Mouse (Mus musculus) yolk sac, embryonic 10.5 days (tissue): ENCODE data around the gene Dyx1c1.
A peak's percentile ranks its signal among the peaks of the same experiment; 100 is the strongest.

Experiments used
- DNase-seq: peaks from one replicate; pipeline ENCODE4 v3.0.0-alpha.2; 2017; ENCODE audit warnings: low spot score

Gene Dyx1c1

DNA sequence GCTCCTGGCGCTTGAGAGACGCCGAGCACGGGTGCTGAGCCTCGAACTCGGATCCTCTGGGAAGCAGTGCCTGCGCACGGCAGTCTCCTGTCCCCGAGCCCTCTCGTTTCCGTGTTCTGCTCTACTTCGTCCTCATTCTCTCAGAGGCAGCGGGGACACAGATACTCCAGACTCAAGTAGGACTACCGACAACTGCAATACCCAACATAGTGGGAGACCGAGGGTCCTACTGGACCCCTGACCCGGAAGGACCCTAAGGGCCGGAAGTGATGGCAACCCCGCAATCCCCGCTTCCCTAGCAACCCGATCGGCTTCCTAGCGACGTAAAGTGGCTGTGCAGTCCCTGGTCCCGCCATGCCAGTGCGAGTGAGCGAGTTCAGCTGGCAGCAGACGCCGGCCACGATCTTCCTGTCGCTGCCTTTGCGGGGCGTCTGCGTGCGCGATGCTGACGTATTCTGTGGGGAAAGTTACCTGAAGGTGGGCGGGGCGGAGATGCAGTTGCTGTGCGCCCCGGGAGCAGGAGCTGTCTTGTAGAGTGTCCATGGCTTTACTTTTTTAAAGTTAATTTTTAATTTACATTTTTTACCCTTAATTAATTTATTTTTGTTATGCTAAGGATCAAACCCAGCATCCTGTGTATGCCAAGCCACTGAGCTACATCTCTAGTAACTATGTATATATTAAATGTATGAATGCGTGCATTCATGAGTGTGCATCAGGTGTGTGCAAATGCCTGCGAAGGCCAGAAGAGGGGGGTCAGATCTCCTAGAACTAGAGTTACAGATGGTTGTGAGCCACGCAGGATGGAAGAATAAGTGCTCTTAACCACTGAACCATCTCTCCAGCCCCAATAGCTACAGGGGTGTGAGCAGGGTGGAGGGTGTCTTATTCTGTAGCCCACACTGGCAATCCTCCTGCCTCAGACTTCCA is at the start of gene Dyx1c1, which contains the start of gene Gm44503:
Gene Dyx1c1, plus strand, starts transcription at position 265 of the 930 bp plus-strand sequence.
Gene Gm44503, plus strand, starts transcription at position 332 of the 930 bp plus-strand sequence.
- peak; percentile 87 for DNase-seq

DNA sequence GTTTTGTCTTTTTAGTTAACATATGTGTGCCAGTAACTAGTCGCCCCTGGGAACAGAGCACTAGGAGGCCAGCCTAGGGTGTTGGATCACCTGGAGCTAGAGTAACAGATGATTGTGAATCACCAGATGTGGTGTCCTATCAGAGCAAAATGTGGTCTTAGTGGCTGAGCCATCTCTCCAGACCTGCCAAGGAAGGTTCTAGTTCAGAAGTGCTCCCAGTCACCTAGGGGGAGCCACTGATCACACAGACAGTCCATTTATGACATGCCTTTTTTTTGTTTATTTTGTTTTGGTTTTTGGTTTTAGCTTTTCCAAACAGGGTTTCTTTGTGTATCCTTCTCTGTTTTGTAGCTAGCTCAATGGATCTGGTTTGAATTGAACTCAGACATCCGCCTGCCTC is 47.2 kb upstream of the Dyx1c1 start:
- no peak for DNase-seq

GRCm38 (mm10) chr9:72913551-72913950 is 45.0 kb upstream of the Dyx1c1 start:
- no peak for DNase-seq

DNA sequence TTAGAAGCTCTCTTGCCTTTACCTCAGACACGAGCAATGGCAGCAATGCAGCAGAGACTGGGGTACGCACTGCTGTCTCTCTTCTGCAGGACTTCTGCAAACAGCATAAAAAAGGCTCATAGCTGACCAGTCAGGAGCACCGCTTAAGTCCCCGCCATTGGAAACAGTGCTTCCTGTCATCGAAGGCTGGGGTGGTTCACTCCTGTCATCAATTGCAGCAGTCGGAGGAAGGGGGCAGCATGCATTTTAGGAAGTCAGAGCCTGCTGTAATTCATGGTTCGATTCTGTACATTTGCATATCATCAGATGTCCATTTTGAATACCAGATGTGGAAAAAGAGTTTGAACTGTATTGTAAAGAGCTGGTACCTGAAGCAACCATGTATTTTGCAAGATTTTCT is 42.9 kb upstream of the Dyx1c1 start:
- no peak for DNase-seq

- DNase-seq: no peak
These were observed 35.5 kb upstream of the Dyx1c1 start for GRCm38 (mm10) chr9:72923068-72923467.

DNA sequence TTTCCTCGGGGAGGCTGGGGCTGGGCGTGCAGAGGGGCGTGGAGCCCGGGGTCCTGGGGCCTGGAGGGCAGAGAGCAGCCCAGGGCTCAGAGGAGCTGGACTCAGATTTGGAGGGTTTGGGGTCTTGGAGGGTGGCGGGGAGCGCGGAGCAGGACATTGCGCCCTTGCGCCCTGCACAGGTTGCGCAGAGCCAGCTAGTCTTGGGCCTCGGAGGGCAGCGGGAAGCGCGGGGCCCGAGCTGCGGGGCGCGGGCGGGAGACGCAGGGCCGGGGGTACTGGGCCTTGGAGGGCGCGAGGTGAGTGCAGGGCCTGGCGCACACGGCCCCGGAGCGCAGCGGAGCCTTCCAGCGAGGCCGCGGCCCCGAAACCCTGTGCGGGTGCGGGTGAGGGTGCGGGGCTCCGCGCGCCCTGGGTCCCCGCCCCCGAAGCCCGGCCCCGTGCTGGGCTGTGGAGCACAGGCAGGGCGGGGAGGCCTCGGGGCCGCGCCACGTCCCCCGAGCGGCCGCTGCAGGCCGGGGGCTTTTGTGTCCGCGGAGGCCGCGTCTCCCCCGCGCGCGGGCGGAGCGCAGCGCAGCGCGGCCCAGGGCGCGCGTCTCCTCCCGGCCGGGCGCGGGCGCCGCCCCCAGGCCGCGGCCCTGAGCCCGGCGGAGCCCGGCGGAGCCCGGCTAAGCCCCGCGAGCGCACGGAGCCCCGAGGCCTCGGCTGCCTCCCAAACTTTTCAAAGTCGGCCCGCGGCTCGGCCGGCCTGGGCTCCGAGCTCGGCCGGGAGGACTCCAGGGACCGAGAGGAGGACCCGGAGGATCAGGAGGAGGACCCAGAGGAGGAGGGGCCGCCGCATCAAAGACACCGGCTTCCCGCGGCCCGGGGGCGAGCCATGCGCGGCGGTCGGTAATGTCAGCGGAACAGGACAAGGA is 33.3 kb upstream of the Dyx1c1 start, which contains the start of gene Pygo1:
Gene Pygo1, plus strand, starts transcription at position 625 of the 914 bp plus-strand sequence.
- DNase-seq: peak; percentile 63

DNA sequence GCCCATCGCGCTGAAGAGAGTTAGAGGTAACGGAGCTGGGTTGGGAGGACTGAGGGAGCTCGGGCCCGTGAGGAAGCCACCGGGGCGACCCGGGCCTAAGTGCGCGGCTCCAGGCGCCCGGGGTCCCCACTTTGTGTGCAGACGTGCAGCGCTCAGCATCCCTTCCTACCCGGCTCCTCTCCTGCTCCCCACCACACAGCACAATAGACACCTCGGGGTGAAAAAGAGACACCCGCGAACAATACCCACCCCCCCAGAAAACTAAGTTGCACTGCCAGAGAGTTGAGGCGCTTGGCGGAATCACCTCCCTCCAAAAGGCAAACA is 32.7 kb upstream of the Dyx1c1 start:
- no peak for DNase-seq

DNA sequence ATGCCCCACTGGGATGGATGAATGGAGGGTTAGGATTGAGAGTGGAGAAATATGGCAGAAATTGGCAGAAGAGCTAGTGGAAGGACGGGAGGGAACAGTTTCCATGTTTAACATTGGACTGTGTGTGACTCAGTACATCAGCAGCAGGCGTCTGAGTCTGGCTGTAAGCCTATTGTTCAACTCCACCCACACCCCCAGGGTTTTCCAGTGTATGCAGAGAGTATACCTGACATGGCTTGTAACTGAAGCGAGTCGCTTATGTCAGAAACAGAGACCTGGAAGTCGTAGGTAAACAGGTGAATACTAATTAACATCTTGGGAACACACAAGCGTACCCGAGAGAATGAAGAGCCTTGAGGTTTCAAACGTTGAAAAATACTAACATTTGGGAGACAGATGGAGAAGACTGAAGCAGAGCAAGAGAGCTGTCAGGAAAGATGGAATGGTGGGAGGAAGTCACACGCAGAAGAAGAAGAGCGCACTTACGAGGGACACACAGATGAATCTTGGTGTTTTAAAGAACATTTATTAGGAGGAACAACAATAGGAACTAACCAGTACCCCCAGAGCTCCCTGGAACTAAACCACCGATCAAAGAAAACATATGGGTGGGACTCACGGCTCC is 27.3 kb upstream of the Dyx1c1 start:
- DNase-seq: no peak

GRCm38 (mm10) chr9:72935309-72935708 is 23.3 kb upstream of the Dyx1c1 start:
- DNase-seq: no peak

- DNase-seq: no peak
These were observed 22.3 kb upstream of the Dyx1c1 start for GRCm38 (mm10) chr9:72936301-72936700.

DNA sequence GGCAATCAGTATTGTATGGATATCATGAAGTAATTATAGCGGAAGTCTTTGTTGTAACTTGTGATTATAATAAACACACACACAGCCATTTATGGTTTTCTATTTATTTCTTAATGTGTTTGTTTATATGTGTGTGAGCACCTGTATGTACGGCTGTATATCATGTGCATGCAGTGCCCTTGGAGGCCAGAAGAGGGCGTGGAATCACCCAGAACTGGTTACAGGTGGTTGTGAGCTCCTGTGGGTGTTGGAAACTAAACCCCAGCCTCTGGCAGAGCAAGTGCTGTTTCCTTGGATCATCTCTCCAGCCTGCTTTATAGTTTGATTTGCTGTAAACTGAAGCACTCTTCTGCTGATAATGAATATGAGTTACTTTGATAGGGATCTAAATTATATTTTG is 15.2 kb upstream of the Dyx1c1 start:
- no peak for DNase-seq

- DNase-seq: no peak
These were observed 14.3 kb upstream of the Dyx1c1 start for GRCm38 (mm10) chr9:72944286-72944685.

DNA sequence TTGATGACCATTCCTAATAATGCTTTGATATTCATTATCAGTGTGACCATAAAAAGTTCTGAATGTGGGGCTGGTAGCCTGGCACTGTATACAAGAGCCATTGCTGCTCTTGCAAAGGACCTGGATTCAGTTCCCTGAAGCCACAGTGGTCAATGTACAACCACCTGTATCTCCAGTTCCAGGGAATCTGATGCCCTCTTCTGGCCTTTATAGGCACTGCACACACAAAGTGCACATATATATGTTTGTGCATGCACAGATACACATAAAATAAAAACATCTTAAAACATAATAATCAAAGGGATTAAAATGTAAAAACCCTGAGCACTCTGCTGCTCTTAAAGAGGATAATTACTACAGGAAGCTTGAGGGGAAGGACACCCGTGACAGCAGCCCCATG is 11.6 kb upstream of the Dyx1c1 start:
- DNase-seq: no peak

- no peak for DNase-seq
These were observed 9.0 kb upstream of the Dyx1c1 start for GRCm38 (mm10) chr9:72949572-72949971.

GRCm38 (mm10) chr9:72954746-72955145 is 3.8 kb upstream of the Dyx1c1 start:
- DNase-seq: no peak

DNA sequence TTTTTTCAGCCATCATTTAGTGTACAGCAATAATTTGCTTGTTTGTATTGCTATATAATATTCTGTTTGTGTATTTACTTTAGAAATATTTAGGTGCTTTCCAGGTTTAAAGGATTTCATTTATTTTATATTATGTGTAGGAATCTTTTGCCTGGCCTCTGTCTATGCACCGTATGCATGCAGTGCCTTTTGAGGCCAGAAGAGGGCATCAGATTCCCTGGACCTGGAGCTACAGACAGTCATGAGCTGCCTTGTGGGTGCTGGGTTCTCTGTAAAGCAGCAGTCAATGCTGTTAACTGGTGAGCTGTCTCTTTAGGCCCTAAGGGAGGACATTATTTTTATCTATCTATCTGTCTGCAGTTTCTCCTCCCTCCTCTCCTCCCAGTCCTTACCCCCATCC is 3.0 kb upstream of the Dyx1c1 start:
- DNase-seq: no peak

- peak; percentile 79 for DNase-seq
These were observed 2.8 kb downstream of the Dyx1c1 start for GRCm38 (mm10) chr9:72961346-72961745.

GRCm38 (mm10) chr9:72961959-72962358 is 3.4 kb downstream of the Dyx1c1 start:
- DNase-seq: peak; percentile 34

DNA sequence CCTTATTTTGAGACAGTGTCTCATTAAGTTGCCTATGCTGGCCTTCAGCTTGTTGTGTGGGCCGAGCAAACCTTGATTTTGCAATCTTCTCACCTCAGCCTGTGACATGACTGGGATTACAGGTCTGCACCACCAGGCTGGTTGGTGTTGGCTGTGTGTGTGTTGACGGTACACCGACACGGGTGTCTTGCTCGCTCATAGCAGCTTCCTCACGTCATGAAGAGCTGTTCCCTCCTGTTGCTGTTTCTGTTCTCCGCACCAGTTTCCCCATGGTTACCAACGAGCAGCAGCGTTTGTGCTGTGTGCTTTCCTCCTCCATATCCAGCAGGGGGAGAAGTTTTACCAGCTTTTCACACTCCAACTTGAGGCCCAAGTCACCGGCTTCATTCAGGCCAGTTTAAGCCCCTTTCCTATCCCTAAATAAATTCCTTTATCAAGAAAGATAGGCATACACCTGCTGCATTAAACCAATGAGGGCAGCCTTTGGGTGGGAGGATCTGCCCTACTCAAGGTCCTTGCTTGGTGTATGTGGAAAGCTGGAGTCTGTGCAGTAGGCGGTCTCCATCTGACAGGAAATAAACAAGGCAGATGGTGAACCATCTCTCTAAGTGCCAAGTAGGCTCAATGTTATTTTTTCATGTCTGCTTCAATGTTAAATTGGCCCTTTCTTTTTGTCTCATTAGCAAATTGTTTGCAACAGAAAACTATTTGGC is 9.9 kb downstream of the Dyx1c1 start:
- peak; percentile 42 for DNase-seq

DNA sequence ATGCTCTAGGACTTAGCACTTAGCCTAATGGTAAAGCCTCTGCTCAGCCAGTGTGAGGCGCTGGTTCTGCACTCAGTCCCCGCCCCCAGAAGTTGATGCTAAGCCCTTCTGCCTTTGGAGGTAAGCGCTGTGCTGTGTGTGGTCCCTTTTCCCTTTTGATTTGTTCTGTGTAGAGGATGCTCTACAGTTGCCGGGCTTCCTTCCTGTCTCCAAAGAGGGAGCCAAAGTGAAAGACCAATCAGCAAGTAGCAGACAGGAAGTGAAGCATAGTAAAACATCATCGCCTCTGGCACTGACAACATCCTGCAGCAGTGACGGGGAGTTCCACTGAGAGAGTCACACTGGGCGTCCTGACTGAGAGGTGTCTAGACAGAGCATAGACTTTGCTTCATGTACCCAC is 11.3 kb downstream of the Dyx1c1 start:
- DNase-seq: no peak

GRCm38 (mm10) chr9:72972435-72972834 is 13.8 kb downstream of the Dyx1c1 start:
- DNase-seq: no peak

DNA sequence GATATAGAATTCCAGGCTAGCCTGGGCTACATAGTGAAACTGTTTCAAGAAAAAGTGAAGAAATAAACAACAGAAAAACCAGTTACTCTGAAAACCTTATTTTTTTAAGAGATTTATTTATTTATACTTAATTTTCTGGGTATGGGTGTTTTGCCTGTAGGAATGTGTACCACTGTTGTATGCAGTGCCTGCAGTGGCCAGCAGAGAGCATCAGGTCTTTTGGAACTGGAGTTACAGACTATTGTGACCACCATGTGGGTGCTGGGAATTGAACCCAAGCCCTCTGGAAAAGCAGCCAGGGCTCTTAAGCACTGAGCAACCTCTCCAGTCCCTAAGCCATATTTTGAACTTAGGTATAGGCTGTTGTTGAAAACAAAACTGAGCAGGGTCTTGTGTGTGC is 14.4 kb downstream of the Dyx1c1 start:
- DNase-seq: no peak
